Mouse (Mus musculus): Measurements from ENCODE around the gene Ddx31.

DNA sequence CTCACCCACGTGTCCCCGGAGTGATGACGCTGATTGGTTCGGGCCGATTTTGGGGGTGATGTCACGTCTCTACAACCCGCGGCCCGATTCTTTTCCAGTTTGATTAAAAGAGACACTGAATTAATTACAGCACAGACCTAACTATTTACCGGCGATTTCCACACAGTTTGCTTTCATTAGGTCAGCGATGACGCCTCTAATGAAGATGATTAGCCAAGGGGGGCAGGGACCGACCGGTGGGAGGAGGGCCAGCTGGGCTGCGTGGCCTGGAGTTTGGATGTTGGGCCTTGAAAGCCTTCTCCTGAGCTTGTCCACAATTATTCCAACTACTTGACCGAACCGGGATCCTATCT lies 76.3 kb downstream of the Ddx31 start, which contains the start of gene Barhl1:
- TF ChIP-seq CTCF (IDR thresholded peaks at IDR 0.05; ENCODE audit: control insufficient read depth, insufficient read depth, insufficient read length) (no peak), MAX (IDR thresholded peaks at IDR 0.05) (no peak), MYOG (IDR thresholded peaks at IDR 0.05; ENCODE audit: control insufficient read depth, extremely low read depth, insufficient read length) (no peak)
